Mouse (Mus musculus) forebrain, embryonic 15.5 days (tissue): ENCODE measurements around the gene Foxp1. TPM values are rescaled to one million over a fixed set of nuclear protein-coding genes. Genes with fewer than 3 reads are reported as not detected.

ENCODE experiments used
- ATAC-seq: fragments of 200-750 bp; cut with Nextera tagmentation; replicated peaks from 2 replicates; pipeline ENCODE4 v1.8.0; 2017; ENCODE audit warnings: mild to moderate bottlenecking, moderate TSS enrichment, moderate library complexity
- H3K27ac ChIP-seq: fragments of 300-500 bp; sonication (generic); replicated peaks from 2 replicates; pipeline ENCODE4 v1.5.1; 2015; ENCODE audit warnings: mild to moderate bottlenecking, inconsistent platforms
- H3K27me3 ChIP-seq: fragments of 300-500 bp; sonication (generic); 2 replicates; pipeline ENCODE4 v1.6.1; 2015; ENCODE audit warnings: inconsistent platforms
- H3K36me3 ChIP-seq: fragments of 300-500 bp; sonication (generic); 2 replicates; pipeline ENCODE4 v1.6.1; 2015; ENCODE audit warnings: mild to moderate bottlenecking, inconsistent platforms
- H3K4me1 ChIP-seq: fragments of 300-500 bp; sonication (generic); 2 replicates; pipeline ENCODE4 v1.6.1; 2015; ENCODE audit warnings: inconsistent platforms
- H3K4me2 ChIP-seq: fragments of 300-500 bp; sonication (generic); replicated peaks from 2 replicates; pipeline ENCODE4 v1.6.1; 2015; ENCODE audit warnings: mild to moderate bottlenecking, inconsistent platforms
- H3K4me3 ChIP-seq: fragments of 300-500 bp; sonication (generic); 2 replicates; pipeline ENCODE4 v1.5.1; 2015; ENCODE audit warnings: mild to moderate bottlenecking, inconsistent platforms
- H3K9ac ChIP-seq: fragments of 300-500 bp; sonication (generic); replicated peaks from 2 replicates; pipeline ENCODE4 v1.6.1; 2015; ENCODE audit warnings: mild to moderate bottlenecking, inconsistent platforms
- H3K9me3 ChIP-seq: fragments of 300-500 bp; sonication (generic); 2 replicates; pipeline ENCODE4 v1.6.1; 2016; ENCODE audit warnings: inconsistent platforms
- WGBS: fragments of 180-500 bp; shearing (Covaris S2); methylation state at CpG from one replicate; pipeline ENCODE4 v1.1.7; 2015; ENCODE audit warnings: mixed read lengths; 5-methylcytosine and 5-hydroxymethylcytosine counted together
- polyA plus RNA-seq: library from polyadenylated mRNA; unstranded; fragments of >200 nt; fragmentation: Nextera tagmentation; extraction: Ambion mirVana; gene quantifications from 2 replicates; pipeline ENCODE4 v1.2.1, GENCODE M21; 2015

Foxp1 gene
- polyA plus RNA-seq, 1 experiment from 2014 or later = 102 TPM

DNA sequence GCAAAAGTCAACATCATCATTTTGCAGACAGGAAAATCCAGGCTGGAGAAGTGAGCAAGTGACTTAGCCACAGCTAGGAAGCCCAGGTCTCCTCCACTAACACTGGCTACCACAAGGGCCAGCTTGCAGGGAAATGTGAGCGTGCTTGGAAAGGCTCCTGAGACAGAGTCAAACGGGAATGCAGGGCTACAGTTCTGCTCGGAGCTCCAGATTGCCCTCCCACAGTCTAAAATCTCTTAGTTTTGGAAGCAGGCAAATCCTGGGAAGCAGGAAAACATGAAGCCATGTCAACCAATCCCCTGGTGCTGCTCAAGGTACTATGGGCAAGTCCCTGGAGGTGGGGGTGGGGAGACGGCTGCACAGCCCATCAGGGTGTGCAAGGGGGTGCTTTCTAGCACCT is 75.1 kb downstream of the Foxp1 start:
- ATAC-seq = no peak
- Histone ChIP-seq H3K4me2 (no peak overlapping the region), H3K27me3 (no peaks in the 10 kb centered on the region), H3K9me3 (no peaks in the 10 kb centered on the region), H3K36me3 (no peaks in the 10 kb centered on the region), H3K4me3 (no peak overlapping the region), H3K4me1 (no peaks in the 10 kb centered on the region), H3K9ac (no peak overlapping the region), H3K27ac (no peak overlapping the region)
- WGBS = 88% methylated on average over 4 of the region's 4 CpGs

DNA sequence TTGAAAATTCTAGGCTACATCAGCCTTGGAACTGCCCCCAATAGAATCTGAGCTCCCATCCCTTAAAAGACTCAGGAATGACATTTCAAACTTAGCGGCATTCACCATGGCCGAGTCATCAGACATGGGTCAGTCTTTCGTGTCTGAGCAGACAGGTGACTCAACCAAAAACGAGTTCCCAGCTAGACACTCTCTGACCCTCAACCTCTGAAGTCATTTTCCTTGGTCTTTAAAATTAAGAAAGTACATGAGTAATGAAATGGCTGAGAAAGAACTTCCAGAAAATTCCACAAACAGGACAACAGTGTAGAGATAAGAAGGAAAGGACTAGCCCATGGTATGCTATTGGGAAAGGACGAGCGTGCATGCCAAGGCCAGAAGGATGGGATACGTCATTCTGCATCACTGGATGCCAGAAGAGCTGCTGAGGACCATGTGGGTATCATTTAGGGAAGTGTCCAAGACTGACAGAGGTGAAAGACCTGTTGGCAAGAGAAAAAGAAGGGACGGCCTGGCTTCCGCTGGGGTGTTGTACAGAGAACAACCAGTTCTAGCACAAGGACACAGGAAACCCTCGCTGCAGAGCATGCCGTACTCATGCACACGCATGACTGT is 75.6 kb downstream of the Foxp1 start:
- no peak overlapping the region for H3K27ac ChIP-seq
- no peak for ATAC-seq
- H3K27me3 ChIP-seq = no peaks in the 10 kb centered on the region
- WGBS = 96% methylated on average over 12 of the region's 12 CpGs
- H3K4me2 ChIP-seq = no peak overlapping the region
- no peaks in the 10 kb centered on the region for H3K36me3 ChIP-seq
- no peaks in the 10 kb centered on the region for H3K4me1 ChIP-seq
- H3K9ac ChIP-seq = no peak overlapping the region
- no peak overlapping the region for H3K4me3 ChIP-seq
- H3K9me3 ChIP-seq = no peaks in the 10 kb centered on the region

DNA sequence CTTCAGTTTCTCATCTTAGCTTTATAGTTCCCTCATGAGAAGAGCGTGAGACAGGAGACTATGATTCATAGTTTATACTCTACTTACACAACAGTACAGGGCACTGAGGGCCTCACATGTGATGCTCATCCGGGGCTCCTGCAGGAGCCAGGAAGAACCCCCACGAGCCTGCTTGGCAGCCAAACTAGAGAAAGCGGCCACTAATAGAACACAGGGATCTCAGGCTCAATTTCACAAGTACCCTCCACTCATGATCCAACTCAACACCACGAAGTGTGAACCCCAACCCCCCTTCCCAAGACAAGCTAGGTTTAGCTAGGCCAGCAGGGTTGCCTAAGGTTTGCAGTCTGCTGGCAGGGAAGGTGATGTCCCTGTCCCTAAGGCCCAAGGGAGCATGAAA is 79.1 kb downstream of the Foxp1 start:
- Histone ChIP-seq H3K36me3 (no peaks in the 10 kb centered on the region), H3K4me2 (no peak overlapping the region), H3K9me3 (no peaks in the 10 kb centered on the region), H3K9ac (no peak overlapping the region), H3K27ac (no peak overlapping the region), H3K4me1 (peaks cover 26% of the 10 kb centered on the region), H3K27me3 (no peaks in the 10 kb centered on the region; the same call in 1 of the 2 replicates), H3K4me3 (no peak overlapping the region)
- WGBS = 78% methylated on average over 5 of the region's 5 CpGs
- ATAC-seq = no peak

DNA sequence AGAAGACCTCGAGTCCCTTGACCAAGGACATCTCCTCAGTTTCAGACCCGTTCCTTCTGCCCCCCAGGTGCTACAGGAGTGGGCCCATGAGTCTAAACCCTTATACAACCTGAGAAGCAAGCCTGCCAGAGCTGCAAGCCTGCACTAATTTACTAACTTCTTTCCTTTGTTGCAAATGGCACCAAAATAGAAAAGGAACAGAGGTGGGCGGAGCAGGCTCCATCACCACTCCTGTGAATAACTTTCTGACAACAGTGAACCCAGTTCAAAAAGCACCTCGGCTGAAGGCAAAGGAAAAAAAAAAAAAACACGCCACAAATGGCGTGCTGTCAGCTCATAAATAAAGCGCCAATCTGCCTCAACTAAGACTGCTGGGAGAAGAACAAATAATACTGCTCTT is 81.4 kb downstream of the Foxp1 start:
- ATAC-seq = no peak
- Histone ChIP-seq H3K4me2 (no peak overlapping the region), H3K9ac (no peak overlapping the region), H3K27ac (no peak overlapping the region), H3K4me3 (no peak overlapping the region), H3K36me3 (no peaks in the 10 kb centered on the region), H3K27me3 (no peaks in the 10 kb centered on the region; the same call in 1 of the 2 replicates), H3K4me1 (peaks cover 31% of the 10 kb centered on the region), H3K9me3 (no peaks in the 10 kb centered on the region)
- WGBS = 52% methylated on average over 7 of the region's 7 CpGs

DNA sequence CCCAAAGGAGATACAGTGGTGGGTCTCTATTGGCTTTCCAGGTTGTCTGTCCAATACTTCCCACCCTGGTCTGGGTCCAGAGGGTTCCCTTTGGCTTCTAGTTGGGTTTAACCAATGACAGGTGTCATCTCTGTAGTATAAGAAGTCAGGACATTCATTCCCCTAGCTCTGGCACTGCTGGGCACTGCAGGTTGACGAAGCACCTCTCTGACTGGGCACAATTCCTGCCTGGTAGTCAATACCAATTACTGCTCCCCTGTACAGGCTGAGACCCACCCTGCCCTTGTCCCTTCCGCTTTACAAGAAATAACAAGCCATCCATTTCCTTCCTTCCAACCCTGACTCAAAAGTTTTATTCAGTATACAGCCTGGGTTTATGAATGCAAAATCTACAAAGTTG is 81.9 kb downstream of the Foxp1 start:
- Histone ChIP-seq H3K27ac (0 out of 2 replicates have a peak overlapping the region, but pooled peaks have one; percentile 36), H3K4me1 (peaks cover 31% of the 10 kb centered on the region), H3K4me3 (no peak overlapping the region), H3K27me3 (no peaks in the 10 kb centered on the region; the same call in 1 of the 2 replicates), H3K36me3 (no peaks in the 10 kb centered on the region), H3K9ac (no peak overlapping the region), H3K9me3 (no peaks in the 10 kb centered on the region), H3K4me2 (no peak overlapping the region)
- 88% methylated on average over 2 of the region's 2 CpGs for WGBS
- no peak for ATAC-seq

DNA sequence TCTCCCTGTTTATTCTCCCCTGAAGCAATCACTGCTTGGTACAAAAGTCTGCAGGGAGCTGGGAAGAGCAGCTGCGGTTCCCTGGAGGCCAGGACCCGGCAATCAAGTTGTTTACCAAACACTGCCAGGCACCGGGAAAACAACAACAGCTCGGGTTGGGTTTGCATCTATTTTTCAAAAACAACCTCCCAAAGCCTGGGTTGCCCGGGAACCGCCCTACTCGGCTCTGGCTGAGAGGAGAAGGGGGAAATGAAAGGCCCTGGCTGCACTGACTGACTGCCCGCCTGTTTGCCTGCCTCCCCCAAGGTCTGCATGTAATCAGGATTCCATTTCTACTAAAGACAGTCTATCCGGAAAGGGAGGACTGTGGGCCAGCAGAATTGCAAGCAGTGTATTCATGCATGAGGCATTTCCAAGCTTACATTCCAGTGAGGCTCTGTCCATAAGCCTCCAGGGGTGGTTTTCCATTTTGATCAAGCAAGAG is 82.6 kb downstream of the Foxp1 start:
- Histone ChIP-seq H3K27me3 (no peaks in the 10 kb centered on the region; the same call in 1 of the 2 replicates), H3K9ac (no peak overlapping the region), H3K36me3 (no peaks in the 10 kb centered on the region), H3K4me2 (peak overlapping the region; percentile 22), H3K4me1 (peaks cover 31% of the 10 kb centered on the region), H3K27ac (peak overlapping the region; percentile 36), H3K4me3 (no peak overlapping the region), H3K9me3 (no peaks in the 10 kb centered on the region)
- ATAC-seq = peak; percentile 85
- 2% methylated on average over 9 of the region's 9 CpGs for WGBS

DNA sequence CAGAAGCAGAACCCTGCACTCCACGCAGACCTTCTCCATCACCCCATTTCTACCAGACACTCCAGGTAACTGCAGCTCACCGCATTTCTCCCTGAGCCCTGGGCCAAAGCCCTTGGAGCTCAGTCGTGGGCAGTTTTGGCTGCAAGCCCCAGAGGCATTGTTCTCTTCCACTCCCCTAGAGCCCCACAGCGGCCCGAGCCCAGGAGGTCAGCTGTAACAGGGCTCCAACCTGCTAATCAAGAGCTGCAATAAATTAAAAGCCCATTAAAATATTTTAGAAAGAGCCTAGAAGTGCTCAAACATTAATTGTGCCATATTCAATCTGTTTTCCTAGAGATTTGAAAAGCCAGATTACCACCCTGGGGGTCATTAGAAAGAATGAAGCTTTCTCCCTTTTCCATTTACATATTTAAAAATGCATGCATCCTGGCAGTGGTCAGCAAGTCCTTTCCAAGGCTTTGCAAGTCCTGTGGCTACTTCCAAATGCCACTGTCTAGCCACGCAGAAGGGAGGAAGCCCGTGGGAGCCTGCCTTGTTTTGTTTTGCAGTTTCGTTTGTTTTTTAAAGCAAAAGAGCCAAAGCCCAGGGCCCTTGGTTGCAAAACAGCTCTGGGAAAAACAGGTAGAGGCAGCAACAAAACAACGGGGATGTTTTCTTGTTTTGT is 83.2 kb downstream of the Foxp1 start:
- Histone ChIP-seq H3K9ac (no peak overlapping the region), H3K36me3 (no peaks in the 10 kb centered on the region), H3K4me3 (no peak overlapping the region), H3K27ac (peak overlapping the region; percentile 36), H3K9me3 (no peaks in the 10 kb centered on the region), H3K4me1 (peaks cover 31% of the 10 kb centered on the region), H3K27me3 (no peaks in the 10 kb centered on the region; the same call in 1 of the 2 replicates), H3K4me2 (peak overlapping the region; percentile 22)
- peak; percentile 68; the same call in 1 of the 2 replicates for ATAC-seq
- WGBS = 3% methylated on average over 9 of the region's 9 CpGs

DNA sequence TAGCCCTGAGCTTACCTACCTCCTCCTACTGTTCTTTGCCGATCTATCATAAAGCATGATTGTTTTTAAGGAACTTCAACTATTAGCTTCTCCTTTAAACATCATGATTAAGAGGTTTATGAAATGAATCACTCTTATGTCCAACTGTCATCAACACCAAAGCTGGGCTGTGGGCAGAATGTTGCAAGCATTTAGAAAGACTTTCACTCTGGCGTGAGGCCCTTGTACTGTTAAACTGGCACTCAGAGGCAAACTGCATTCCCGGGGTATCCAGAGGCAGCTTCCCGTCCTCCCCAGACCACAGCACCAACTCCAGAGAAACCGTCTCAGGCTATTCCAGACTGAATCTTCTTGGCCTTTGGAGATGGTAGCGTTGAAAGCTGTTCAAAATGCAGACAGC is 86.2 kb downstream of the Foxp1 start:
- 94% methylated on average over 6 of the region's 6 CpGs for WGBS

DNA sequence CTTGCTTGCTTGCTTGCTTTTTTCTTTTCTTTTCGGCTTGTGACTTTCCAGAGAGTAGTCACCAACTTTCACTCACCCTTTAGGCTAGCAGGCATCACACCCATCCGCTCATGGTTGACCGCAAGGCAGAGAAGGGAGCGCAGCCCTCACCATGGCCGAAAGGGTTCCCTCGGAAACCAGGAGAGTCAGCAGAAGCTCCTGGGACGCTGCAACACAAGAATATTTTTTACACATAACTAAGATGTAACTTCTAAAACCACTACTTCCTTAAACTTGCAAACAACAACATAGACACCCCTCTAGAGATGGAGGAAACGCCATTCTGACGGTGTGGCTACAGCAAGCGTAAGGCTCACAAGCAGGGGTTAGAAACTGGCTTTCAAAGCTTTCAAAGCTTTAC is 87.4 kb downstream of the Foxp1 start:
- 96% methylated on average over 10 of the region's 10 CpGs for whole genome bisulfite sequencing
- ATAC-seq = no peak
- Histone ChIP-seq H3K9ac (no peak overlapping the region), H3K27ac (no peak overlapping the region), H3K27me3 (no peaks in the 10 kb centered on the region), H3K9me3 (no peaks in the 10 kb centered on the region), H3K4me2 (no peak overlapping the region), H3K4me3 (no peak overlapping the region), H3K36me3 (no peaks in the 10 kb centered on the region), H3K4me1 (peaks cover 28% of the 10 kb centered on the region)

More for the DNA sequence above, 86.2 kb downstream of the Foxp1 start:
- H3K4me3 ChIP-seq = no peak overlapping the region
- H3K36me3 ChIP-seq = no peaks in the 10 kb centered on the region
- H3K27me3 ChIP-seq = no peaks in the 10 kb centered on the region
- H3K9me3 ChIP-seq = no peaks in the 10 kb centered on the region
- ATAC-seq = no peak
- H3K27ac ChIP-seq = no peak overlapping the region
- no peak overlapping the region for H3K4me2 ChIP-seq
- H3K9ac ChIP-seq = no peak overlapping the region
- peaks cover 34% of the 10 kb centered on the region for H3K4me1 ChIP-seq

DNA sequence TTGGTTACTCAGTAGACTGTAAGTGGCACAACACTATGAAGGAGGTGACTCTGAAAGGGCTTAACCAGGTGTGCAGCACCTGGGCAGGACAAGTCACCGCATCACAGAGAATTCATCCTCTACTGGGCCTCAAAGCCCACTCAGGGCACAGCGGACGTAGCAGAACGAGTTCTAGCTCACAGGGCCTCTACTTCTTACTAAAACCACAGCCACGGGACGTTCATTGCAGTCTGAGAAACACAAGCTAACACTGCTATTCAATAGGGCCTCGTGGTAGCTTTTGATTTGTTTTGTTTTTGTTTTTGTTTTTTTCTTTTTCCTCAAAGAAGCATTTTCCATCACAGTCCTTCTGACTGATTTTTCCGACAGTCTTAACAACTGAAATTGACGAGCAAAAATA is 89.5 kb downstream of the Foxp1 start:
- no peak overlapping the region for H3K4me3 ChIP-seq
- no peaks in the 10 kb centered on the region for H3K9me3 ChIP-seq
- no peaks in the 10 kb centered on the region for H3K27me3 ChIP-seq
- no peak overlapping the region for H3K27ac ChIP-seq
- H3K9ac ChIP-seq = no peak overlapping the region
- ATAC-seq = no peak
- no peak overlapping the region for H3K4me2 ChIP-seq
- no peaks in the 10 kb centered on the region for H3K36me3 ChIP-seq
- WGBS = 87% methylated on average over 9 of the region's 9 CpGs
- peaks cover 7% of the 10 kb centered on the region for H3K4me1 ChIP-seq

DNA sequence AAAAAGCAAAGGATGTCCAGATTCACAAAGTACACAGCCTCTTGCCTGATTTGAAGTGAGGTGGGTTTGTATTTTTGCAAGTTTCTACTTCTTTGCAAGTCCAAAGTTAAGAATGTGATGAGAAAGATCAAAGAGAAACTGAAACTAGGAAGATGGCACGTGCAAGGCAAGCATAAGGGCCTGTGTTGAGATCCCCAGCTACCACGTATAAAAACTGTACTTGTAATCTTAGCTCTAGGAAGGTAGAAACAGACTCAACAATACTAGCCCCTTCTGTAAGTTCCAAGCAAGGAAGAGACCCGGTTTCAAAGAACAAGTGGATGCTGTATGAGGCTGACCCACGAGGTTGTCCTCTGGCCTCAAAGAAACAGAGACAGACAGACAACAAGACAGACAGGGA is 90.6 kb downstream of the Foxp1 start:
- ATAC-seq = no peak
- Histone ChIP-seq H3K4me3 (no peak overlapping the region), H3K4me1 (peaks cover 7% of the 10 kb centered on the region), H3K9ac (no peak overlapping the region), H3K27ac (no peak overlapping the region), H3K4me2 (no peak overlapping the region), H3K9me3 (no peaks in the 10 kb centered on the region), H3K36me3 (no peaks in the 10 kb centered on the region), H3K27me3 (no peaks in the 10 kb centered on the region)
- 77% methylated on average over 4 of the region's 4 CpGs for WGBS

DNA sequence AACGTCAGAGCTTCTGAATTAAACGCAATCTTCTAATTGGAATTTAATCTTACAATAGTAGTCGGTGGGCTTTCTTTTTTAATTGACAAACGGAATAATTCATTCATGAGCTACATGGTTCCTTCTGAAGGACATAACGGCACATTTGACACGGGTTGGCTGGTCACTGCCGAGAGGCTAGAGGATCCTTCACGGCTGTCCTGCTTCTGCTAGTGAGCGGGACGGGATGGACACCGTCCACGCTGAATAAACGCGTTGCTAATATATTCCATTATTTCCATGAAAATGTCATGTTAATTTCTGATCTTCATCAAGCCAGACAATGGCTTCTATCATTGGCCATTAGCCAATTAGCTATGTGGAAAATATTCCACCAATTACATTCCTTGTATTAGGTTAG is 92.0 kb downstream of the Foxp1 start:
- no peak overlapping the region for H3K4me3 ChIP-seq
- WGBS = 67% methylated on average over 14 of the region's 14 CpGs
- no peaks in the 10 kb centered on the region for H3K36me3 ChIP-seq
- no peak for ATAC-seq
- no peak overlapping the region for H3K9ac ChIP-seq
- H3K4me2 ChIP-seq = no peak overlapping the region
- no peaks in the 10 kb centered on the region for H3K27me3 ChIP-seq
- no peaks in the 10 kb centered on the region for H3K9me3 ChIP-seq
- peaks cover 7% of the 10 kb centered on the region for H3K4me1 ChIP-seq
- no peak overlapping the region for H3K27ac ChIP-seq
